Mouse (Mus musculus) c-Kit-negative CD71-positive TER-119-positive erythroid progenitor cells, embryonic 14.5 days (primary cell): ENCODE results near the gene Slc12a7.
"Not testable (repeated sequence)": the region's sequence is repeated elsewhere in the genome, so short reads cannot be mapped to it uniquely, and the experiment has no call there.

Source experiments
- DNase-seq: peaks from one replicate; pipeline ENCODE4 v3.0.0-alpha.2; 2013; ENCODE audit warnings: low read depth, low spot score

Gene Slc12a7

DNA sequence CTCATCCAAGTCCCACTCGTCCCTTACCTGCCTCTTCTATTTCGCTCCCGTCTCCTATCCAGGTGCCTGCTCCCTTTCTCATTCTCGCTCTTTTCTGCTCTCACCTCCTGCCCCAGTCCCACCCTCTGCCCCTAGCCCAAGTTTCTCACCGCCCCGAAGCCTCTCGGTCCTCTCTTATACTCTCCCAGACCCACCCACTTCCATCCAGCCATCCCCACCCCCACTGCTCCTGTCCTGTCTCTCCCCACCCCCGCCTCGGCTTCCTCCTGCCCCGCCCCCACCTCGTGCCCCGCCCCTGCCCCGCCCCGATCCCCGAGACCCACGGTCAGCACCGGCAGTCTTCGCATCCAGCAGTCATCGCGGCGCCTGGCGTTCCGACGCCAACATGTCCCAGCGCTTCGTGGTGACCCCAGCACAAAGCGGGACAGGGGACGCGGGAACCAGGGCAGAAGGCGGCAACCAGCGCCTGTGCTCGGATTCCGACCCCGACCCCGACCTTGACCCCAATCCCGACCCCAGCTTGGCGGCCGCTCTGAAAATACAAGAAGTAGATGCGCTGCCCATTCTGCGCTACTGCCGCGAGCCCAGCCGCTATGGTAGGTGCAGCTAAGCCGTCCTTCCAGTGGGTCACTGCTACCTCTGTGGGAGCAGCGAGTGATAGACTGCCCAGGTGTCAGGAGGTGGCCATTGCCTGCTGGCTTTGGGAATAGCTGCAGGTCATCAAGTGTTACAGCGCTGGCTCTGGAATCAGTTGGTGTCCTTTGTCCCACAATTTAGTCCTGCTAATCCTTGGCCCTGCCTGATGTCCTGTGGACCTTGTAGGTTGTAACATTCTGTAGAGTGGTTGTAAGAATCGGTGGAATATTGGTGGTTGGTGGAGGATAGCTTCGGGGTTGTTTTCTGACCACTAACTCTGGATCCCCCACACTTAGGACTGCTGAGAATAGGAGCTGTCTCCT lies at the start of gene Slc12a7:
Gene Slc12a7 (plus strand): TSS at position 353 of the 959 bp plus-strand sequence.
- no peak for DNase-seq

DNA sequence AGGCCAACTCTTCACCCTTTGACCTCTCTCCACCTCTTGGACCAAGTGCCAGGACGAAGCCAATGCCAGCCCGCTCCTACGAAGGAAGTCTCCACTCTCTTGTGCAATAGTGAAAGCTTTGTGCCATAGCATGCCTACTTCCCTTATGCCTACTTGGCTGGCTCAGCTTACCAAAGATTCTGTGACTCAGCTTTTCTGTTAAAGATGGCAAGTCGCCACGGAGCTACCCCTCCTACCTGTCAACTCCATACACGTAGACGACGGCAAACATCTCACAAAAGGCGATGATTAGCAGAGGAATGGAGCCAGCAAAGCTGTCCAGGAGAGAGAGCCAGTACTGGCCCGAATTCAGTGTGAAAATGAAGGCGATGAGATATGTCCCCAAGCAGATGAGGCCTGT lies 49.2 kb upstream of the Slc12a7 start:
- no peak for DNase-seq

DNA sequence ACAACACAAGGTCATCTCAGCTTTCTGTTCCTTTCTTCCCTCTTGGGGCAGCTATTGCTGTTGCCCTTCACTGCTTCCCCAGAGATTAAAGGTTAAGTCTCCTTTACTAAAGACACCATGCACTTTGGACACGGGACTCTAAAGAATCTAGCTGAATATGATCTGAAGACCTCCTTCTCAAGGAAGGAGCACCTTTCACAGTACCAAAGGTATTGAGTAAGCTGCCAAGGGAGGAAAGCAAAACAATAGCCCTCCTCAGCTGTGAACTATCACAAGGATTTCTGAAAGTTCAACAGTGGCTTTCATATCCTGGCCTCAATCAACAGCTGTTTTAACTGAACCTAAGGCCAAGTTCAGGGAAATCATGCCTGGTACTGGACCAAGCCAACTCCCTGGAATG lies 48.5 kb upstream of the Slc12a7 start:
- no peak for DNase-seq

DNA sequence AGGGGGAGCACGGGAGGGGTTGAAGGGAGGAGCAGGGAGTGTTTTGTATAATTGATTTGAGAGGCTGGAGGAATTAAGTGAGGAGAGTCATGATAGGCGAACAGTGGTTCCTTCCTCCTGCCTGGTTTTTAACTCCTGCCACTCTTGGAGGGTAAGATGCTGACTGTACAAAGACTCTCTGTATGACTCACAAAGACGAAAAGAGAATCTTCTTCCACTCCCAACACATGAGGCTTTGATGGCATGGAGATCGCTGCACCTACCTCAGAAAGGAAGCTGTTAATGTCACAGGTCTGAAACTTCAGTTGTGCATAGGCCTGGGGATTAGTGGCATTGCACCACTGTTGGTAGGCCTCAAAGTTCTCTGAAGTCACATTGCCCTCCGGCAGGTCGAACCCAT lies 47.4 kb upstream of the Slc12a7 start:
- DNase-seq = no peak

DNA sequence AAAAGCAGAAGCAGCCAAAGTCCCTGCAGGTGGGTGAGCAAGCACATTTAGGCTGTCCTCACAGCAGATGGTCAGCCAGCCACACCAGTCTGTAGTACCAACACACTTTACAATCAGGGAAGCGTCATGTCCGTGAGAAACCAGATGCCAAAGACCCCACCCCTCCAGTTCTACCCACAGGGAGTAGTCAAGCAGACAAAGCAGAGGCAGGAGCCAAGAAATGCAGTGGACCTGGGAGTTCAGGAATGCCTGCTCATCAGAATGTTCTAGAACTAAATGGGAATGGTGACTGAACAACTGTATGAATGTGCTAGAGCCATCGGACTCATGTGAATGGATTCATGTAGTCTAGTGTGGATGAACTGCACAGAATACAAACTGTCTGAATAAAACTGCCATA lies 45.3 kb upstream of the Slc12a7 start:
- no peak for DNase-seq

DNA sequence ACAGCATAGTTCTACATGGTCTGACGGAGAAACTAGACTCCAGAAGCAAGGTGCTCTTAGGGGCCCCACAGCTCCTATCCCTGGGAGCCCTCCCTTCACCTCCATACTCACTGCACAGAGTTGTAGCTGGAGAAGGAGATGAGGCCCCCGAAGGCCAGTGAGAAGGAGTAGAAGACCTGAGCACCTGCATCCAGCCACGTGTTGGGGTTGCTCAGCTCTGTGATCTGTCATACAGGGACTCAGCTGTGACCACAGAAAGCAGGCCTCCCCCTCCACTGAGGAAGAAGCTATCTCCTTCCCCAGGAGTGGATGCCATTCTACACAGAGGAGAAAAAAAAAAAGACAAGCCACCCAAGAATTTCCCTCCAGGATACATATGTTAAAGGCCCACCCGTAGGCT lies 44.0 kb upstream of the Slc12a7 start:
- DNase-seq = no peak

DNA sequence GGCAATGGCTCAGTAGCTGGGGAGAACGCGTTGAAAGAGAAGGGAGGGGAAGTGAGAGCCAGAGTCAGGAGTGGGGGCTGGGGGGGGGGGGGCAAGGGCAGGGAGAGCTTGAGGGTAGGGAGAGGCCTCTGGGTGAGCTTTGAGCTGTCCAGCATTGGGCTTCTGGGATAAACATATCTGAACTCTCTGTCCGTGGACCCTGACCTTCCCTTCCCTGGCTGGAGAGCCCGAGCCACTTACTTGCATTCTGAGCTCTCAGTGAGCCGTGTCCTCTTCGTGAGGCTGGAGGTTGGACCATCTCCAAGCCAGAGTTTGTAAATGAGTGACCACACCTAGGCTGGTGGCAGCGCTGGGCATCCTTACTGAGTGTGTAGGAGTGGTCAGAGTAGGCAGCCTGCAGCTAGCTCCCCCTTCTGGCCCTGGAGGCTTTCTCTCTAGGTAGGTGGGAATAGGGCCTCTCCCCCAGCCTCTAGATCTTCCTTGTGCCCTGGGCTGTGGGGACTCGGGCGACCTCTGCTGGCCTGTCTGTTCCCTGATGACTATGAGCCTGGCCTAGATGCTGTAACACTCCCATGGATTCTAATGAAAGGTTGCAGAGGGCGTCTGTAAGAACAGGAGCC lies 40.5 kb upstream of the Slc12a7 start:
- no peak for DNase-seq

DNA sequence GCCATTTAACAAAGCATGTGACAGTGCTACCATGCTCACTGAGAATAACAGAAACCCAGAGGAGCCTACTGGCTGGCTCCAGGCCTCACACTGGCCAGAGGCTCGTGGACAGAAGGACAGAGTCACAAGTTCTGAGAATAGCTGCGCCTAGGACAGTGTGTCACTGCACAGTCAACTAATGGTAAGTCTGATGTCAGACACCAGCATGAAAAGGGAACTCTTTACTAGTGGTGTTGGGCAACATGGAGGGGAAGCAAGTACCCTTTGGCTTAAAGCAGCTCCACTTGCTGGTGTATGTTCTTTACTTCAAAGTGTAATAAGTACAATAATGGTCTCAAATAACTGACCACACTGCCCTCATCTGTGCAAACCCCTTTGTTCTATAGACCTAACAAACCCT lies 39.6 kb upstream of the Slc12a7 start:
- no peak for DNase-seq

DNA sequence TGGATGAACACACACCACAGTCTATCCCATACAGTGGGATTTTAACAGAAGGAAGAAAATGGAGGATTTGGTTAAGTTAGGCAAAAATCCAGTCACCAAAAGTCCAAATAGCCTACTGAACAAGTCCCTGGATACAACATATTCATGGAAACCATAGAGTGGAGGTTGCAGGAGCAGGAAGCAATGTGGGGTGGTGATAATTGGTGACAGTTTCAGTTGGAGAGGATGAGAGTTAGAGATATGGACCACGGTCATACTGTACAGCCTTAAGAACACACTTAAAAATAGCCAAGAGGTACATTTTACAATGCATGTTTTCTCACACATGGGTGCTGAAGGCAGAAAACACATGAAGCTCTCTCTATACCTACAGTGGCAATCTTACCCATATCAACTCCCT lies 37.9 kb upstream of the Slc12a7 start:
- no peak for DNase-seq

DNA sequence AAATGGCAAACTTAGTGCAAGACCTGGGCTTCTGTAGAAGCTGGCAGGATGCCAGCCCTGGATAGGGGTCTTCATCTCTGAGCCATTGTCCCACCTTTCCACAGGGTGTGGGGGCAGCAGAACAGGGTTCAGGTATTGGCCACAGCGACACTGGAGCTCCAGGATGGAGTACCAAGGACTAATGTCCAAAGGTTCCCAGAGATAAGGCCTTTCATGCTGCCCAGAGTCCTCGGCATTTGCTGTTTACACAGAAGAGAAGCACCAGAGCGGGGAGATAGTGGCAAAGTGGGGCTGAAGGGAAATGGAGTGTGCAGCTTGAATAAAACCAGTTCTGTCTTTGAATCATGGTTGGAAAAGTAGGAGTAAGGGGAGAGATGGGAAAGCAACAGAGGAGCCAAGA lies 36.4 kb upstream of the Slc12a7 start:
- no peak for DNase-seq

DNA sequence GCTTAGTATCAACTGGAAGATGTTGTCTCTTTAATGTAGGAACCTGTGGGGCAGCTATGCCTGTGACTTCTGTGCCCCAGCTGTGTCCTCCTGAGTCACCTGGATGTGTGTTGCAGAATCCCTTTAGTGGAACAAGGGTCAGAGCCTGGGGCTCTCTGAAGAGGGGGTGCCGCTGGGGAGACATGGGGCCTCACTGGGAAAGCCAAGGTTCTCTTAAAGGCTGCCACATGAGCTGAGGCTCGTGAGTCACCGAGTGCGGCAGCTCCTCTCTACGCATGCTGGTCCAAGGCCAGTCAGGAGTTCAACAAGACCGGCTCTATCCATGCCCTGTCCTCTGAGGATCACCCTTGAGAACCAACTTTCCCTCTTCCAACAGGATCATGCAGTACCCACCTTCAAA lies 33.2 kb upstream of the Slc12a7 start:
- DNase-seq = no peak

DNA sequence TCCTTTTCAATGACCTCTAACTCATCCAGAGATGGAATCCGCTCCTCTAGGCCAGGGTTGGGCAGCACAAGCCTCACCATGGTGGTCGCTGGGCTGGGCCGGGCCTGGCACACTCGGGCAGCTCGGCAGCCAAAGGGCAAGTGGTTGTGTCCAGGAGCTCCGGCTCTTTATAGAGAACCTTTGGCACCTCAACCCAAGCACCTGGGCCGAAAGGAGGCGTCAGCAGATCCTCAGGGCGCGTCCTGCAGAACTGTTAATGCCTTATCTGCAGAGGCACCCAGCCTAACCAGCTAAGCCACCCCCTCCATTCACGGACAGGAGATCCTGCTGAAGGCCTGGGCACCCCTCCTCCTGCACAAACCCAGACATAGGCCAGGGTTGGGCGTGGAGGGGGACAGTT lies 32.3 kb upstream of the Slc12a7 start:
- no peak for DNase-seq

DNA sequence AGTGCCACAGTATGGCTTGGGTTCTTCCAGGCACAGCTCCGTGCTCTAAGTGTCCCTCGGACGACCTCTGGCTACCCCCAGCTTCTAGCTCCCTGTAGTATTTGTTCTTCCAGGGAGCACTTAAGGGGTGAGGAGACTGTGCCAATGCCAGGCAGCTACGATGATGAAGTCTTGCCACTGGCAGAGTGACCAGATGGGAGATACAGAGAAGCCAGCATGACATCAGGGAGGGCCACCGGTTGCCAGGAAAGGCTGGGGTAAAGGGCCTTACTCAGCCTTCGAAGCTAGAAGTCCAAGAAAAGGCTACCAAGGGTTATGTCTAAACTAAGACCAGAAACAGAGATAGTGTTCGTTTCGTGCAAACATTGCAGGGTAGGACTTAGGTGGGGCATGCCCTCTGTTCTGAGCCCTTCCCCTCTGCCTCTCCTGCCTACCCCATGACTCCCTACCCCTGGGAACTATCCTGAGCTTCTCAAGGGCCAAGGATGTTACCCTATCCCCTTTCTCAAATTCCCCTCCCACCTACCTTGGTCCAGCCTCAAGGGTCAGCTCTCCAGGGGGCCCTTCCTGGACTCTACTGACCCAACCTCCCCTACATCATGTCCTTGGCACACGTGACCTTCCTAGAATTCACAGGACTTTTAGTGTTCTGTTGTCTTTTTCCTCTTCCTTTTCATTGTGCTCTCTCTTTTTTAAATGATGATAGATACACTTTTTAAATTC lies 31.6 kb upstream of the Slc12a7 start:
- DNase-seq = no peak

DNA sequence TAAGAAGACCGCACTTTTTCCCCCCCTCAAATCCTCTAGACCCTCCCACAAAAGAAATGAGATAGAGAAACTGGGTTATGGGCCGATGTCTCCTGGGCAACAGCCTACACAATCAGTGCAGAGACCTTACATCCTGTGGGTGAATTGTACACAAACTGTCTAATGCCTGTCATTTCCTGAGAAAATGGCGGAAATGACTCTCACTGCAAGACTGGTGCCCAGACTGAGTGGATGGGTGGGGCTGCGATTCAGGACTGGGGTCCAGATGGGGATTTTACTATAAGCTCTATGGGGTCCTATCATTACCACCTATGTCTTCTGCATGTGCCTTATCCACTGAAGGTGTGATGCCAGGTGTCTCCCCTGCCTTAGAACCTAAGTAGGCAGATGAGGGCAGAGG lies 30.1 kb upstream of the Slc12a7 start:
- no peak for DNase-seq

DNA sequence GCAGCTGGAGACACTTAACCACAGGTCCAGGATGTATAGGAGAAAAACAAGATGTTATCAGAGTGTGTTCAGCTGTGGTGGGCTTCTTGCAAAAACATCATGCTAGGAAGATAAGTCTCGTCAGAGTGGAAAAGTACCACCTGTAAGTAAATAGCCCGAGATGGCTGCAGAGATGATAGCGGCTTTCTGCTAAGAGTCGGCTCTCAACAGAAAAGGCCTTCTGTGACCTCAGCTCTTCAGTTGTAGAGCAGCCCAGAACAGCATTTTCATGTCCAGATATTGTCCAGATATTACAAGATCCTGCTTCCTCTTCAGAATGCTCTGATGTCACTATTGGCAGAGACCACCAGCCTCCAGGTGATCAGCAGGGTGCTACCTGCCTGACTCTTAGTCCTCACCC lies 29.4 kb upstream of the Slc12a7 start:
- DNase-seq = not testable (repeated sequence)

DNA sequence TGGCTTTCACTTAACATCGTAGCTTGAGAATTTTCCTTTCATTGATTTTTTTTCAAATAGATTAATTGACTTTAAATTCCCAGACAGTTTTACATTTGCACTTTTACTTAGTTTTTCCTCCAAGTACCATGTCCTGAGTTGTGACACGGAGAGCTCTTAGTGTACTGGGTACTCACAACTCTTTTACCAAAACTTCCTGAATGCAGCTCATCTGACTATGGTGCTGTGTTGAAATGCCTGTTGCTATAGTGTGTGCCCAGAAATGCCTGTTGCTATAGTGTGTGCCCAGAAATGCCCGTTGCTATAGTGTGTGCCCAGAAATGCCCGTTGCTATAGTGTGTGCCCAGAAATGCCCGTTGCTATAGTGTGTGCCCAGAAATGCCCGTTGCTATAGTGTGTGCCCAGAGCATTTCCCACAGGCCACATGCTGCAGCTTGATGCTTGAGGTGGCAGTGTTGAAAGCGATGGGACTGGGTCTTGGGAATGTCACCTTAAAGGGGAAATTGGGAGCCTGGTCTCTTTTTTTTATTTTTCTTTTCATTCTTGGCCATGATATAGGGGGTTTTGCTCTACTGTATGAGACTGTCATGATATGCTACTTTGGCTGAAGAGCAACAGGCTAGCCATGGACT lies 28.1 kb upstream of the Slc12a7 start, which contains the start of gene Slc6a19:
Gene Slc6a19 (minus strand): TSS at position 172 of the 632 bp plus-strand sequence.
- no peak for DNase-seq

DNA sequence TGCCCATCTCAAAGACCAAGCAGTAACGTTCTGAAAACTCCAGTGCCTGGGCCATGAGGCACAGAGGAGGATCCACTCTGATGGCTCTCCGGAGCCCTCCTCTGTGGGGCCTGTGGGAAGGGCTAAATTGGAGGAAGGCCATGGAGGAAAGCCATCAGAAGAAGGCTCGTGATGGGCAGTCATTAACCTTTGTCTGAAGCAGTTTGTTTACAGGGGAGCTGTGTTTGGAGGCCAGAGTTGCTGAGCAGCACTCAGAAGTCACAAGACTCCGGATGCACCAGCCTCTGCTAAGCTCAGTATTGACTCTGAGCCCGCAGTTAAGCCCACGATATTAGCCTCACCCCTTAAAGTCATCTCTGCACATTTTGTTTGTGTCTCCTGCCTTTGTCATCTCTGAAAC lies 23.4 kb upstream of the Slc12a7 start:
- no peak for DNase-seq

DNA sequence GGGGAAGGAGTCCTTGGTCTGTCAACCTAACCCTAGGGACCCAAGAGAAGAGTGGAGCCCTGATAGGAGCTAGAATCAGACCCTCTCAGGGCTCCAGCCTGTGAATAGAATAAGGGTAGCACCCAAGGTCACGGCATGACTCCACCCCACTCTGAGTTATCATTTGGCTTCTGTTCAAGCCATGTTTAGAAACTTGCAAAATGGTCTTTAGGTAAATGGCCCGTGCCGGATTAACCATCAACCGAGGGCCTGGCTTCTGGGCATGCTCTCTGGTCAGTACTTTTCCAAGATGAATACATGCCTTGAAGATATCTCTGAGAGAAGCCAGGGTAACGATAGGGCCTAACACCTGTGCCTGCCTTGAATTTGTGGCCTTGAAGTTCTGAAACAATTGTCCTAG lies 21.7 kb upstream of the Slc12a7 start:
- no peak for DNase-seq

DNA sequence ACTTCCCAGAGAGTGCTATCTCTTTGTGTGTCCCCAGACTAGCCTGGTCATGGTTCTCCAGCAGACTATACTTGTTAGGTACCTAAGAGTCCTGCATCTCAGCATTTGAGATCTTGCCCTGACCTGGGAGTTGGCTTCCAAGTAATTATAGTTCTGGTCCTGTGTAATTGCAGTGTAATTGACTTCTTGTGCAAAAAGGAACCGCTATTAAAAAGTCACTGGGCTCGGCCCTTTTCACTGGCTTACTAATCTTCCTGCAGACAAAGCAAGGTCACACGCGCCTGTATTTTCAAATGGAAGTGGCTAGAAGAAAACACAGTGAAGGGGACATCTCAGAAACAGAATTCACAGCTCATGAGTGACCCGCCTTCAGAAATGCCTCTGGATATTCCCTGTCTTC lies 21.1 kb upstream of the Slc12a7 start:
- DNase-seq = no peak

DNA sequence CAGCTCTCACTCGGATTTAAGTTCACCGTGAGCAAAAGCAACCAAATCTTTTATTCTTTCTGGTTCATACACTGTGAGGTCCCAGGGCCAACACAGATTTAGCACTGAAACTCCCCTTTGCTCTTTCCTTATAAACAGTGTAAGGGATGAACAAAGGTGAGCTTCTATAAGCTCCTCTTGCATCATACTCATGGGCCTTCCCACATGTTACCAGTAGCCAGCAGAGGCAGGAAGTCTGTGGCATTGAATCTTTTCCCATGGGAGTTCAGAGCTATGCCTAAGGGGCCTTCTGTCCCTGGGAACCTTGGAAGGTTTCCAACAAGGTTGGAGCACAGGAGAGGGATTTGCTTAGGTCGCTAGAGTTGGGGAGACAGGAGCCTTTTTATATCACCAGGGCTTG lies 20.7 kb upstream of the Slc12a7 start:
- no peak for DNase-seq

DNA sequence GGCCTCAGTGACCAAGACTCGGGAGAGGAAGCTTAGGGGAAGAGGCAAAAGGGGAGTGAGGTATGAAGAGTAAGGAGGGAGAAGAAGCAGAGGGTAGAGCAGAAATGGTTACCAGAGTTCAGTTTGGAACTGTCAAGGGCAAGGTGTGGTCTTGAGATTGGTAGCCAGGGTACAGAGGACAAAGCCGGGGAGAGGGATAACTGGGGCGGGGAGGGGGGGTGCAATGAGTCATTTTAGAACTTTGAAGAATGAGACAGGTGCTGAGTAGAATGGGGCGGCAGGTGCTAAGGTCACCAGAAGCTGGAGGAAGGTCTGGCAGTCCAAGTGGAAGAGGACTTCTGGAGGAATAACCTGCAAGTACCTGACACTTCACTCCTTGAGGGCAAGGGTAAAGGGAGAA lies 19.7 kb upstream of the Slc12a7 start:
- DNase-seq = no peak

DNA sequence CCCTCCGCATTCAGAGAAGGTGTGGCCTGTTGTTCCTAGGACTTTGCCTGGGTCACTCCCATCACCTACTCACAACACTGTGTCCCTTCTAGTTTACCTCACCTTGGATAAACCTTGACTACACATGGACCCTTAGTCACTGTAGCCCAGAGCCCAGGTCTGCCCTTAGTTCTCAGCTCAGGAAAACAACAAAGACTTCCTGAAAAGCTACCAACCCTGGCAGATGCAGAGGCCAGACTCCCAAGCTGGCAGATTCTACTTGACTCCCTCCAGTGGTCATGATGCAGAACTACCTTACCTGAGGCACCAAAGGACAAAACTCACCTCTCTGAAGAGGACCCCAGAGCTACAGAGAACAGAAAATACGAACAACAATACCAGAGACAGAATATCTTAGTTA lies 18.9 kb upstream of the Slc12a7 start:
- no peak for DNase-seq
